Mouse (Mus musculus) activated CD4-positive, CD25-positive, alpha-beta regulatory T cell, adult 9 weeks (primary cell): ENCODE data around the gene Stk11ip. TPM values are rescaled to one million over a fixed set of nuclear protein-coding genes. Genes with fewer than 3 reads are reported as not detected.

Source experiments
- polyA plus RNA-seq: library from polyadenylated mRNA; unstranded; fragments of 100-300 nt; shearing (Covaris generic); gene quantifications from one replicate; pipeline ENCODE4 v1.2.1, GENCODE M21; 2017

Stk11ip gene
- polyA plus RNA-seq, result 24.9 TPM

DNA sequence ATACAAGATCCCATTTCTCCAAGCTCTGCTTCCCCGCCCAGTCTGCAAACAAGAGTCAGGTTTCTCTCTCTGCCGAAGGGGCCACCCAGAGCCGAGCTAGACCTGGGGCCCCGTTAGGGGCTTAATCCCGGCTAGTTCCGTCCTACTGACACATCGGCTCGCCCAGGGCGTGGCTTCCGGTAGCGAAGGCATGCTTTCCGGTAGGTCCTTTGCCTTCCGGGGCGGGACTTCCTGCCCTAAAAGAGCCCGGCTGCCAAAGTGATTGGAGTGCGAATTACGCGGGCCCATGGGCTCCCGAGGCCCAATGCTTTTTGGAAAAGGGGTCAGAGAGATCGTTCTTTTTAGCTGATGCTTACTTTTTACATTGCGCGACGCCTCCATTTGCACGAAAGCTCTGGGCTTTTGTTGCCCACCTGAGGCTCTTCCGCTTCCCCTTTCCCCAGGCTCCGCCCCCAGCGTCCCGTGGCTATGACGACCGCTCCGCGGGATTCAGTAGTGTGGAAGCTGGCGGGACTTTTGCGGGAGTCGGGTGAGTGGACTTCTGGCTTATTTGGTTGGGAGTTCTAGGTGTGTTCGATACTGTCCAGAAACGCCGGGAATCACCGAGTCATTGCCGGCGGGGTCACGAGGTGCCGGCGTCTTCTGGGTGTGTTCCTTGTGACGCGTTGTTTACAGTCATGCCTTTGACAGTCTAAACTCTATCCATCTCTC, at the start of gene Stk11ip:
Gene Stk11ip, plus strand, starts transcription at position 209 of the 711 bp plus-strand sequence.

GRCm38 (mm10) chr1:75478916-75479634, 42.3 kb upstream of the Stk11ip start, which contains the start of the genes Chpf and Tmem198:
Gene Chpf, minus strand, starts transcription at chr1:75479307.
Gene Tmem198, plus strand, starts transcription at chr1:75479532.

DNA sequence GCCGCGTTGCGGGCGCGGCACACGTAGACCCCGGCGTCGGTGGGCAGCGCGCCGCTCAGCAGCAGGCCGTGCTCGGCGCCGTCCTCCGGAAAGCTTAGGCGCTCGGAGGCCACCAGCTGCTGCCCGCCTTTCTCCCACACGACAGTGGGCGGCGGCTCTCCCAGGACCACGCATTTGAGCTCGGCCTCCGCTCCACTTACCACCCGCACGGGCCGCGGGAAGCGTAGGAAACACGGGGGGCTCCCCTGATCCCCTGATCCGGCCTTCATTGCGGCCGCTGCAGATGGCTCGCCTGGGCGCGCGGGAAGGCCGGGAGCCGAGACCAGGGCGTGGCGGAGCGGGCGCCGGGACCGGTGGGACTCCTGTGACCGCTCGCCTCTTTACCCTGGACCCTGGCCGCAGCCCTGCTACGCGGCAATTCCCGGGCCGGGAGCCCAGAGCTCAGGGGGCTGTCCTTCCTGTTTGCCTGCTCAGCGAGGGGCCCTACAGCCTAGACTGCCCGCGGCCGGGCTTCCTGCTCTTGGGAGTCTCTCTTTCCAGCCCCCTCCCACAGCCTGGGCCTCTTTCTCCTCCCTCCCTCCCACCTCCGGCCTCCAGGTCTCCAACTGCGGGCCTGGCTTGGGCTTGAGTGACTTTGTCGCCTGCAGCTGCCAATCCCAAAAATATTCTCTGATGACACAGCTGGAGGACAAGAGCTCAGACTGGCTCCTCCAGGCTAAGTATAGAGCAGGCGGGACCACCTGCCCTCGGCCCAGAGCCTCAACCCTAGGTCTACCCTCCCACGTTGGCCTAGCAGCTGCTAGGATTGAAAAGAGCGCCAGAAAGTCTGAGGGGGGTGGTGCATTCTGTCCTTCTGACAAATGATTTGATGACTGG, 15.1 kb upstream of the Stk11ip start, which contains the start of gene Obsl1:
Gene Obsl1, minus strand, starts transcription at position 497 of the 876 bp plus-strand sequence.

GRCm38 (mm10) chr1:75507006-75507405, 14.3 kb upstream of the Stk11ip start, which contains the start of gene Inha:
Gene Inha, plus strand, starts transcription at chr1:75507077.

DNA sequence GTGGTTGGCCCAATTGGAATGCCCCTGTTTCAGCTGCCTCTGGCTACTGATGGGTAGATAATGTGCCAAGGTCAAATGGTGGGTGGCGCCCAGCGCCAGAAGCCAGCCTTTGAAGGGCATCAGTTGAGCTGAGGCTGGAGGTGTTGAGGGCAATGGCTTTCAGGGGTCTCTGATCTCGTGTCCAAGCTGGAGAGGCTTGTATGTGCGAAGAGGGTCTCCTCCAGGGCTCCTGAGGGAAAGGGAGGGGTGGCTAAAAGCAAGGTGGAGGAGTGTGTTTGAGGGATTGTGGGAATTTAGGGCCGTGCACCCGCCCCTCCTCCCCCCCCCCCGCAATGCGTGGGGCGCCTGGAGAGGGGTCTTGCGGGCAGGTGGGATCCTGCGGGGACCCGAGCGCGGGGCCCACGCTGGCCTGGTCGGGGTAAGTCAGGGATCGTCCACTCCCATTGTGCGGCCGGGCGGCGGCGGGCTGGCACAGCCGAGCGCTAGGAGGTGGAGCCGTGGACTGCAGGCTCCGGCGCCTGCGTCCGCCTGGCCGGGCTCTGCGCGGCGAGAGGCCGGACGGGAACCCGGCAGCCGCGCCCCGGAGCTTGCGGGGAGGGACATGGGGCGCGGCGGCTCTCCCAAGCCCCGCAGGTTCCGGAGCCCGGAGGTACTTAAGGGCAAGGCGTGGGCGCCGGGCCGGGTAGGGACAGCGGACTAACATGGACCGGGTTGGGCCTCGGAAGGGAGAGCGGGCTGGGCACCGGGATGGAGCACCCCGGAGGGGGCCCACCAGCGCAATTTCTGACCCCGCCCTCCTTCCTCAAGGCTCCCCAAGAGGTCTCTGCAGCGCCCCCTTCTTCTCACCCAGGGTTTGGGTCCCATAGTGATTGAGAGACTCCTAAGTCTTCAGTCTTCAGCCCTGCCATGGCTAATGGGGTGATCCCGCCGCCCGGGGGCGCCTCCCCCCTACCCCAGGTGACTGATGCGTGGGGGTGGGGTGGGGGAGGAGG, 24.9 kb downstream of the Stk11ip start, which contains the start of gene Slc4a3:
Gene Slc4a3, plus strand, starts transcription at position 302 of the 992 bp plus-strand sequence.

Other genes with a start within 250 kb of the Stk11ip start
- gene Resp18, start 243.1 kb upstream of the Stk11ip start, polyA plus RNA-seq, result not detected
- gene Dnpep, start 203.5 kb upstream of the Stk11ip start, polyA plus RNA-seq, result 79.7 TPM
- 0.12 TPM for gene Des, start 161.2 kb upstream of the Stk11ip start, polyA plus RNA-seq
- gene Speg, start 146.2 kb upstream of the Stk11ip start, polyA plus RNA-seq, result 0.40 TPM
- gene Gmppa, start 85.6 kb upstream of the Stk11ip start, polyA plus RNA-seq, result 87.7 TPM
- not detected for gene Asic4, start 71.1 kb upstream of the Stk11ip start, polyA plus RNA-seq
- gene Chpf, start 42.2 kb upstream of the Stk11ip start, polyA plus RNA-seq, result 6.6 TPM
- 0.42 TPM for gene Tmem198, start 42.0 kb upstream of the Stk11ip start, polyA plus RNA-seq
- gene Obsl1, start 15.1 kb upstream of the Stk11ip start, polyA plus RNA-seq, result not detected
- gene Inha, start 14.5 kb upstream of the Stk11ip start, polyA plus RNA-seq, result not detected
- not detected for gene Slc4a3, start 24.7 kb downstream of the Stk11ip start, polyA plus RNA-seq